In the genomic region with DNA sequence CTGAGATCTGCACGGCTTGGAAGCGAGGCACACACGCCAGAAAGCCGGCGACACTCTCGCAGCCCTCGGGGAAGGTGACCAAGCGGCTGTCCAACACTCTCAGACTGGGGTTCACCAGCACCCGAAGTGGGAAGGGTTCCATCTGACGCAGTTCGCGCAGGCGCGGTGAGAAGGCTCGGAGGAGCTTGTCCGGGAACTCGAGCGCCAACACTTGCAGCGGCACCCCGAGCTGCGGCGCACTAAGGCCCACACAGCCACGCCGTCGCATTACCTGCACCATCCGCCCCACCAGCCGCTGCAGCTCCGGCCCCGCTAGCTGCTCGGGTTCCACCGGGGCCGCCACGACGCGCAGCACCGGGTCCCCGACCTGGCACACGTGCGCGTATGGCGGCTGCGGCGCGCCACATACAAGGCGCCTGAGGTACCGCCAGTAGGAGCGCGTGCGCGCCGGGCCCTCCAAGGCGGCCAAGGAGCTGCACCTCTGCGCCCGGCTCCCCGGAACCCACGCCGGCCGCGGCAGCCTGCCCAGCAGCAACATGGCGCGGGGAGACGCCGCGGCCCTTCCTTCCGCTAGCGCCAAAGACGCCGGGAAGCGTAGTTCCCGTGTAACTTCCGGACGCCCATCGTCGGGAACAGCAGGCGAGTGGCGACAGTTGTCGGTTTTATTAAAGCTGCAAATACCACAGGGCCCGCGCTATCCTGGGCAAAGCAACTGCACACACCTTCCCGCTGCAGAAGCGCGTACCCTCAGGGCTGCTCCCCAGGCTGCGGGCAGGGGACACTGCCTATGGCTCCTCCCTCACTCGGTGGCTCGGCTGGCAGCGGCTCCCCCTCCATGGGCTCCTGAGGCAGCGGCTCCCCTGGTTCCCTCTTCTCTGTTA, we compare ENCODE assay signal across 1 mouse cellular context.
A peak's percentile ranks its signal among the peaks of the same experiment; 100 is the strongest.
TF ChIP-seq lines count a peak whose summit lies in the region.

Gene Pdf (minus strand): TSS at position 554 of the 881 bp plus-strand sequence.

TF ChIP-seq in CH12.LX, 34 proteins besides CTCF, POLR2A, EP300 and RAD21 (continued from another document):
- TF ChIP-seq IRF4 (IDR thresholded peaks at IDR 0.05; ENCODE audit: low read depth, low read length), result peak; percentile 19; the same call in 1 of the 2 replicates
- TF ChIP-seq MAFK (IDR thresholded peaks at IDR 0.05; ENCODE audit: insufficient replicate concordance, low read length), result no peak
- TF ChIP-seq MAZ (IDR thresholded peaks at IDR 0.05; ENCODE audit: low read depth, low read length), result no peak
- TF ChIP-seq POLR2AphosphoS2 (IDR thresholded peaks at IDR 0.05; ENCODE audit: low read depth, low read length), result no peak; the same call in 1 of the 2 replicates
- peak; percentile 55 for TF ChIP-seq TCF12 (IDR thresholded peaks at IDR 0.05; ENCODE audit: low read depth, low read length)
- TF ChIP-seq MAX (IDR thresholded peaks at IDR 0.05; ENCODE audit: low read length), result peak; percentile 67
- no peak for TF ChIP-seq ZNF384 (IDR thresholded peaks at IDR 0.05; ENCODE audit: low read depth, low read length)
- TF ChIP-seq SMC3 (IDR thresholded peaks at IDR 0.05; ENCODE audit: low read depth, low read length), result no peak
- TF ChIP-seq ETS1 (conservative IDR thresholded peaks at IDR 0.05; ENCODE audit: low read depth, low read length), result no peak
- peak; percentile 63 for TF ChIP-seq SIN3A (IDR thresholded peaks at IDR 0.05; ENCODE audit: low read length)
- TF ChIP-seq UBTF (IDR thresholded peaks at IDR 0.05; ENCODE audit: low read depth, low read length), result 0 out of 2 replicates have a peak, but pooled peaks have one; percentile 31
- peak; percentile 49; the same call in 1 of the 2 replicates for TF ChIP-seq TBP (conservative IDR thresholded peaks at IDR 0.05; ENCODE audit: low read depth, low read length)
- TF ChIP-seq CHD1 (IDR thresholded peaks at IDR 0.05; ENCODE audit: low read depth, low read length), result no peak; the same call in 1 of the 2 replicates
- TF ChIP-seq MXI1 (IDR thresholded peaks at IDR 0.05; ENCODE audit: low read depth, low read length), result peak; percentile 81; the same call in 1 of the 2 replicates
- peak; percentile 69; the same call in 1 of the 2 replicates for TF ChIP-seq BHLHE40 (IDR thresholded peaks at IDR 0.05; ENCODE audit: low read depth, low read length)
- TF ChIP-seq RCOR1 (conservative IDR thresholded peaks at IDR 0.05; ENCODE audit: low read depth, low read length), result no peak
- TF ChIP-seq USF1 (IDR thresholded peaks at IDR 0.05; ENCODE audit: low read depth, low read length), result no peak
- peak; percentile 80 for TF ChIP-seq HCFC1 (IDR thresholded peaks at IDR 0.05; ENCODE audit: low read depth, low read length)
- TF ChIP-seq NELFE (IDR thresholded peaks at IDR 0.05; ENCODE audit: low read depth, low read length), result peak; percentile 71
- TF ChIP-seq ZMIZ1 (IDR thresholded peaks at IDR 0.05; ENCODE audit: low read depth, low read length), result no peak
- no peak for TF ChIP-seq E2F4 (IDR thresholded peaks at IDR 0.05; ENCODE audit: insufficient replicate concordance, low read depth, low read length)
- TF ChIP-seq USF2 (conservative IDR thresholded peaks at IDR 0.05; ENCODE audit: low read depth, low read length), result no peak
- no peak for TF ChIP-seq JUN (IDR thresholded peaks at IDR 0.05; ENCODE audit: insufficient read depth, low read depth, low read length)
- peak; percentile 84 for TF ChIP-seq ELF1 (IDR thresholded peaks at IDR 0.05; ENCODE audit: low read depth, low read length)
- 0 out of 2 replicates have a peak, but pooled peaks have one; percentile 11 for TF ChIP-seq CHD2 (IDR thresholded peaks at IDR 0.05; ENCODE audit: low read length)
- TF ChIP-seq ZKSCAN1 (IDR thresholded peaks at IDR 0.05; ENCODE audit: borderline replicate concordance, low read depth, low read length), result no peak
- TF ChIP-seq JUND (conservative IDR thresholded peaks at IDR 0.05; ENCODE audit: low read depth, low read length), result no peak
- 0 out of 2 replicates have a peak, but pooled peaks have one; percentile 40 for TF ChIP-seq KAT2A (IDR thresholded peaks at IDR 0.05; ENCODE audit: insufficient replicate concordance, low read length)
- TF ChIP-seq NRF1 (IDR thresholded peaks at IDR 0.05; ENCODE audit: low read depth, low read length), result peak; percentile 85
- peak; percentile 57 for TF ChIP-seq MYC (IDR thresholded peaks at IDR 0.05; ENCODE audit: low read depth, low read length)
- no peak for TF ChIP-seq GABPA (IDR thresholded peaks at IDR 0.05; ENCODE audit: insufficient replicate concordance, low read depth, low read length)
- TF ChIP-seq MEF2A (IDR thresholded peaks at IDR 0.05; ENCODE audit: borderline replicate concordance, low read depth, low read length), result no peak
- TF ChIP-seq PAX5 (IDR thresholded peaks at IDR 0.05; ENCODE audit: low read length), result no peak
